ENCODE assay signal across 10 mouse cellular contexts in genomic region chr3:96246427-96246856, GRCm38 (mm10). TPM values are rescaled to one million over a fixed set of nuclear protein-coding genes. Genes with fewer than 3 reads are reported as not detected.
DNase-seq lines count a peak whose midpoint lies in the region; ATAC-seq and TF ChIP-seq lines count a peak whose summit lies in the region.
"Not testable (repeated sequence)": the region's sequence is repeated elsewhere in the genome, so short reads cannot be mapped to it uniquely, and the experiment has no call there.
"Had no signal": no experiment of that assay in that cellular context is flagged by ENCODE, and none has a peak within 500 bp of the region (broad histone marks: within the 10 kb centered on the region; RNA-seq: fewer than 3 reads in every experiment).

Gene Hist2h3c1, plus strand, starts transcription at chr3:96246685.

- H3K4me3 ChIP-seq in cortical plate, adult 2 months (ENCODE audit: insufficient read depth, low read length) = peak within 1 kb of the TSS; percentile 93
- H3K4me3 ChIP-seq in forebrain, embryonic 15.5 days = peak within 1 kb of the TSS; percentile 38
- H3K4me3 ChIP-seq in heart, postnatal 0 days (ENCODE audit: low read depth, low read length) = peak within 1 kb of the TSS; percentile 44
- peak within 1 kb of the TSS; percentile 53 for H3K4me3 ChIP-seq in kidney, embryonic 14.5 days (ENCODE audit: low read length)
- H3K4me3 ChIP-seq in liver, embryonic 13.5 days (replicated peaks) = peak within 1 kb of the TSS; percentile 63
- peak within 1 kb of the TSS; percentile 41 for H3K4me3 ChIP-seq in midbrain, embryonic 11.5 days (ENCODE audit: low read depth, low read length)
- peak within 1 kb of the TSS; percentile 62 for H3K4me3 ChIP-seq in small intestine, adult 2 months (ENCODE audit: low read depth, low read length)

- TF ChIP-seq EP300 in heart, postnatal 0 days (IDR thresholded peaks at IDR 0.05; ENCODE audit: low read depth) = not testable (repeated sequence)

- DNase-seq in heart, postnatal 0 days (ENCODE audit: low spot score); liver, embryonic 13.5 days; midbrain, embryonic 11.5 days (ENCODE audit: low spot score, missing footprints): not testable (repeated sequence)

- ATAC-seq in CD4-positive, CD25-positive, alpha-beta regulatory T cell, adult 4 months = peak; percentile 59
- ATAC-seq in forebrain, embryonic 15.5 days (replicated peaks) = peak; percentile 90
- ATAC-seq in heart, postnatal 0 days (ENCODE audit: insufficient read depth, low read depth) = peak; percentile 91
- ATAC-seq in kidney, embryonic 14.5 days (ENCODE audit: low FRiP score, low TSS enrichment) = peak; percentile 93
- ATAC-seq in liver, embryonic 13.5 days (ENCODE audit: low read depth) = peak; percentile 83
- ATAC-seq in midbrain, embryonic 11.5 days (ENCODE audit: low FRiP score) = peak; percentile 93

- H3K27me3 ChIP-seq in forebrain, embryonic 15.5 days; heart, postnatal 0 days (ENCODE audit: control insufficient read depth, insufficient read depth, low read length); kidney, embryonic 14.5 days (ENCODE audit: control insufficient read depth, insufficient read depth, low read length); liver, embryonic 13.5 days; midbrain, embryonic 11.5 days (ENCODE audit: control insufficient read depth, insufficient read depth, low read length); small intestine, adult 2 months (ENCODE audit: control insufficient read depth, insufficient read depth, low read length): not testable (repeated sequence)

- peak within 1 kb of the TSS; percentile 40 for H3K4me2 ChIP-seq in forebrain, embryonic 15.5 days (replicated peaks)
- H3K4me2 ChIP-seq in heart, postnatal 0 days (ENCODE audit: low read depth, low read length) = peak within 1 kb of the TSS; percentile 59
- H3K4me2 ChIP-seq in kidney, embryonic 14.5 days (replicated peaks; ENCODE audit: low read depth, low read length) = peak within 1 kb of the TSS; percentile 50
- peak within 1 kb of the TSS; percentile 69 for H3K4me2 ChIP-seq in liver, embryonic 13.5 days
- H3K4me2 ChIP-seq in midbrain, embryonic 11.5 days = peak within 1 kb of the TSS; percentile 59

- H3K9ac ChIP-seq in forebrain, embryonic 15.5 days (replicated peaks) = peak within 1 kb of the TSS; percentile 40
- H3K9ac ChIP-seq in heart, postnatal 0 days (replicated peaks; ENCODE audit: low read depth, low read length) = peak within 1 kb of the TSS; percentile 64
- peak within 1 kb of the TSS; percentile 75 for H3K9ac ChIP-seq in kidney, embryonic 14.5 days (ENCODE audit: low read depth, low read length)
- peak within 1 kb of the TSS; percentile 82 for H3K9ac ChIP-seq in liver, embryonic 13.5 days
- H3K9ac ChIP-seq in midbrain, embryonic 11.5 days (ENCODE audit: low read length) = peak within 1 kb of the TSS; percentile 78

- H3K27ac ChIP-seq in cortical plate, adult 2 months (ENCODE audit: insufficient read depth, low read length) = not testable (repeated sequence)
- peak within 1 kb of the TSS; percentile 71 for H3K27ac ChIP-seq in forebrain, embryonic 15.5 days (replicated peaks)
- H3K27ac ChIP-seq in heart, postnatal 0 days (ENCODE audit: low read depth) = peak within 1 kb of the TSS; percentile 84
- peak within 1 kb of the TSS; percentile 68 for H3K27ac ChIP-seq in kidney, embryonic 14.5 days (ENCODE audit: low read depth, low read length)
- H3K27ac ChIP-seq in liver, embryonic 13.5 days = peak within 1 kb of the TSS; percentile 93
- H3K27ac ChIP-seq in midbrain, embryonic 11.5 days (ENCODE audit: low read depth, low read length) = peak within 1 kb of the TSS; percentile 82
- H3K27ac ChIP-seq in small intestine, adult 2 months (ENCODE audit: insufficient read depth, low read depth, low read length) = peak within 1 kb of the TSS; percentile 89

- no CpG with 5 or more reads among the region's 47 CpGs for WGBS in forebrain, embryonic 15.5 days
- WGBS in heart, postnatal 0 days = 0% methylated on average over 12 of the region's 47 CpGs
- WGBS in kidney, embryonic 14.5 days = 0% methylated on average over 12 of the region's 47 CpGs
- WGBS in liver, embryonic 13.5 days (ENCODE audit: insufficient replicate concordance) = no CpG with 5 or more reads among the region's 47 CpGs
- no CpG with 5 or more reads among the region's 47 CpGs for WGBS in midbrain, embryonic 11.5 days
- 0% methylated on average over 4 of the region's 47 CpGs for WGBS in small intestine, adult 2 months

- not testable (repeated sequence) for H3K36me3 ChIP-seq in forebrain, embryonic 15.5 days; heart, postnatal 0 days (replicated peaks; ENCODE audit: control insufficient read depth, insufficient read depth, low read length); kidney, embryonic 14.5 days (ENCODE audit: control insufficient read depth, insufficient read depth, low read length); liver, embryonic 13.5 days; midbrain, embryonic 11.5 days (ENCODE audit: control insufficient read depth, insufficient read depth, low read length); small intestine, adult 2 months (ENCODE audit: control insufficient read depth, insufficient read depth, low read length)

- not testable (repeated sequence) for TF ChIP-seq POLR2A in cortical plate, adult 2 months (IDR thresholded peaks at IDR 0.05; ENCODE audit: extremely low read depth, insufficient read depth, low read length); small intestine, adult 2 months (IDR thresholded peaks at IDR 0.05; ENCODE audit: low read depth, low read length)

- not testable (repeated sequence) for H3K4me1 ChIP-seq in cortical plate, adult 2 months (ENCODE audit: control insufficient read depth, insufficient read depth, low read length); small intestine, adult 2 months (ENCODE audit: control insufficient read depth, insufficient read depth, insufficient read length, low read length)
- H3K4me1 ChIP-seq in forebrain, embryonic 15.5 days = peaks cover 25% of the 10 kb centered on the region
- peaks cover 38% of the 10 kb centered on the region for H3K4me1 ChIP-seq in heart, postnatal 0 days (ENCODE audit: control insufficient read depth, insufficient read depth)
- H3K4me1 ChIP-seq in kidney, embryonic 14.5 days (ENCODE audit: control insufficient read depth, insufficient read depth, low read length) = peaks cover 22% of the 10 kb centered on the region
- H3K4me1 ChIP-seq in liver, embryonic 13.5 days (replicated peaks) = peaks cover 72% of the 10 kb centered on the region
- peaks cover 16% of the 10 kb centered on the region for H3K4me1 ChIP-seq in midbrain, embryonic 11.5 days (ENCODE audit: control insufficient read depth, insufficient read depth, low read length)

- H3K9me3 ChIP-seq in forebrain, embryonic 15.5 days; heart, postnatal 0 days (replicated peaks; ENCODE audit: control insufficient read depth, low read length); kidney, embryonic 14.5 days (ENCODE audit: control insufficient read depth, low read length); liver, embryonic 13.5 days (replicated peaks); midbrain, embryonic 11.5 days (ENCODE audit: control insufficient read depth, low read length): not testable (repeated sequence)

- TF ChIP-seq CTCF in cortical plate, adult 2 months (IDR thresholded peaks at IDR 0.05; ENCODE audit: extremely low read depth, insufficient read depth, low read length); heart, postnatal 0 days (IDR thresholded peaks at IDR 0.05; ENCODE audit: low read depth); small intestine, adult 2 months (IDR thresholded peaks at IDR 0.05; ENCODE audit: extremely low read depth, insufficient read length, insufficient replicate concordance, low read depth, low read length): not testable (repeated sequence)

RNA-seq across cellular contexts. Expression of gene Hist2h3c1, which starts in this region (rescaled TPM):
- polyA plus RNA-seq in CD4-positive, CD25-positive, alpha-beta regulatory T cell, adult 4 months (2017; shearing (Covaris generic)) = not detected
- not detected in 2 replicates for polyA plus RNA-seq in cortical plate, adult 2 months (2012; rRNA removed)
- polyA plus RNA-seq in forebrain, embryonic 15.5 days (2015; fragmentation: Nextera tagmentation; extraction: Ambion mirVana) = 0.62 TPM in 1 of 2 replicates, not detected in the other
- total RNA-seq in heart, postnatal 0 days (2014; rRNA removed; ENCODE audit: low replicate concordance) = not detected in 2 replicates
- polyA plus RNA-seq in heart, postnatal 0 days (2015; fragmentation: Nextera tagmentation; extraction: Ambion mirVana) = 0.19 and 0.41 TPM in 2 replicates
- 0.91 and 2.4 TPM in 2 replicates for polyA plus RNA-seq in kidney, embryonic 14.5 days (2014; fragmentation: Nextera tagmentation; extraction: Ambion mirVana)
- polyA plus RNA-seq in liver, embryonic 13.5 days (2015; fragmentation: Nextera tagmentation; extraction: Ambion mirVana) = 2.3 TPM in 2 replicates
- 1.1 and 2.7 TPM in 2 replicates for polyA plus RNA-seq in midbrain, embryonic 11.5 days (2014; fragmentation: Nextera tagmentation; extraction: Ambion mirVana)
- polyA plus RNA-seq in small intestine, adult 2 months (2012; rRNA removed) = not detected in 2 replicates
- total RNA-seq: layer of hippocampus, postnatal 36 days had no signal
- polyA plus RNA-seq: brain, embryonic 14.5 days had no signal

Comparison
In these comparisons a context has a peak if more than half of its experiments do, and no peak if none do; other contexts are left out.
1. Peak in ATAC-seq in CD4-positive, CD25-positive, alpha-beta regulatory T cell, adult 4 months; RNA of the gene not detected or under 1 TPM.
2. Peak in ATAC-seq, H3K4me3 ChIP-seq, H3K27ac ChIP-seq, H3K9ac ChIP-seq and H3K4me2 ChIP-seq in forebrain, embryonic 15.5 days; RNA of the gene not detected or under 1 TPM.
3. Peak in ATAC-seq, H3K4me3 ChIP-seq, H3K27ac ChIP-seq, H3K9ac ChIP-seq and H3K4me2 ChIP-seq in heart, postnatal 0 days; RNA of the gene not detected or under 1 TPM.
4. H3K4me3 ChIP-seq: peak in every context shown above with its lines; median percentile 93 in cortical plate, adult 2 months; 63 in liver, embryonic 13.5 days; 62 in small intestine, adult 2 months; 53 in kidney, embryonic 14.5 days; 44 in heart, postnatal 0 days; 41 in midbrain, embryonic 11.5 days; 38 in forebrain, embryonic 15.5 days.